Mouse (Mus musculus) ES-E14 (cell line): ENCODE data around the gene Alk.

ENCODE experiments used
- MAFK ChIP-seq: IDR thresholded peaks from 2 replicates; pipeline ENCODE4 v1.6.1; 2014; ENCODE audit warnings: mild to moderate bottlenecking, low read depth, low read length, inconsistent platforms; ENCODE audit not compliant: insufficient read depth
- ZC3H11A ChIP-seq: IDR thresholded peaks from 2 replicates; pipeline ENCODE4 v1.6.1; 2012; ENCODE audit warnings: low read depth, mild to moderate bottlenecking, inconsistent platforms, low read length, borderline replicate concordance

DNA sequence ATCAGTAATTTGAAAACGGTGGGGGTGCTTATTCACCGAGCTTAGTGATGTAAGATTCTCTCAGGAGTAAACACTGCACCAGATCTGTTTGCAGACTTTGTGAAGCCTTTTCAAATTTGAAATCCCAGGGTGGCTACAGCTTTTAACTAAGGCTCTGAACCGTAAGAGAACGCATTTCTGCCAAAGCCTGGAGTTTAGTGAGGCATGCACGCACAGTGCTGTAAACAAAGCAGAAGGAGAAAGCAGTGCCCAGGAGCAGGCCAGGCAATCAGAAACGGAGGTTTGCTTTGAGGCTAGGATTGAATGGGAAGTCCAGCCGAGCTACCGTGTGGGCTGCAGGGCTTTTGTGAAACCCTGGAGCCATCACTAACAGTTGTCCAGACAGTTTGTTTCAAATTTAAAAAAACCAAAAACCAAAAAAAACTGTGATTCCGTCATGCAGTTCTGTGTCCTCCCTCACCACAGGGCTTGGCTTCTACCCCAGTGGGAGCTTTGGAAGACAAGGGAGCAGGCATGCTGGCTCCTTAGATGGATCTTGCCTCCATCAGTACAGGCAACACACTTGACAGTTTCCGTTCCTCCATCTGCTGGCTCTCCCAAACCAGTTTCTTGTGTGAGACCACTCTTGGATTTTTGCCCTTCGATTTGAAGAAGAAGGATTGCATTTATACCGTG lies 409.3 kb downstream of the Alk start:
- TF ChIP-seq MAFK (no peak), ZC3H11A (no peak)
